Mouse (Mus musculus) midbrain, embryonic 11.5 days (tissue): ENCODE results near the gene Xlr5c. TPM values are rescaled to one million over a fixed set of nuclear protein-coding genes. Genes with fewer than 3 reads are reported as not detected.
"Not testable (repeated sequence)": the region's sequence is repeated elsewhere in the genome, so short reads cannot be mapped to it uniquely, and the experiment has no call there.

Source experiments
- ATAC-seq: fragments of 200-750 bp; cut with Nextera tagmentation; 2 replicates; pipeline ENCODE4 v1.8.0; 2017; ENCODE audit warnings: moderate TSS enrichment, moderate library complexity; ENCODE audit not compliant: low FRiP score
- DNase-seq: peaks from one replicate; pipeline ENCODE4 v3.0.0; 2015; ENCODE audit warnings: low spot score; ENCODE audit errors: missing footprints
- H3K27ac ChIP-seq: fragments of 300-500 bp; sonication (generic); 2 replicates; pipeline ENCODE4 v1.5.1; 2014; ENCODE audit warnings: low read depth, low read length
- H3K27me3 ChIP-seq: fragments of 300-500 bp; sonication (generic); 2 replicates; pipeline ENCODE4 v1.6.1; 2014; ENCODE audit warnings: mild to moderate bottlenecking, low read length, moderate library complexity, mixed read lengths; ENCODE audit not compliant: control insufficient read depth, insufficient read depth
- H3K36me3 ChIP-seq: fragments of 300-500 bp; sonication (generic); 2 replicates; pipeline ENCODE4 v1.6.1; 2014; ENCODE audit warnings: mild to moderate bottlenecking, low read length, moderate library complexity, mixed read lengths; ENCODE audit not compliant: control insufficient read depth, insufficient read depth
- H3K4me1 ChIP-seq: fragments of 300-500 bp; sonication (generic); 2 replicates; pipeline ENCODE4 v1.6.1; 2014; ENCODE audit warnings: low read length; ENCODE audit not compliant: control insufficient read depth, insufficient read depth
- H3K4me2 ChIP-seq: fragments of 300-500 bp; sonication (generic); 2 replicates; pipeline ENCODE4 v1.6.1; 2014; ENCODE audit warnings: mild to moderate bottlenecking, moderate library complexity
- H3K4me3 ChIP-seq: fragments of 300-500 bp; sonication (generic); 2 replicates; pipeline ENCODE4 v1.5.1; 2014; ENCODE audit warnings: low read depth, low read length
- H3K9ac ChIP-seq: fragments of 300-500 bp; sonication (generic); 2 replicates; pipeline ENCODE4 v1.6.1; 2014; ENCODE audit warnings: low read length
- H3K9me3 ChIP-seq: fragments of 300-500 bp; sonication (generic); 2 replicates; pipeline ENCODE4 v1.6.1; 2016; ENCODE audit warnings: low read length; ENCODE audit not compliant: control insufficient read depth
- WGBS: fragments of 180-500 bp; shearing (Covaris S2); extraction: QIAGEN DNeasy Blood & Tissue Kit; methylation state at CpG from one replicate; pipeline ENCODE4 v1.1.7; 2014; 5-methylcytosine and 5-hydroxymethylcytosine counted together
- polyA plus RNA-seq: library from polyadenylated mRNA; unstranded; fragments of >200 nt; fragmentation: Nextera tagmentation; extraction: Ambion mirVana; gene quantifications from 2 replicates; pipeline ENCODE4 v1.2.1, GENCODE M21; 2014

The Xlr5c gene
- not detected in 2 replicates for polyA plus RNA-seq

DNA sequence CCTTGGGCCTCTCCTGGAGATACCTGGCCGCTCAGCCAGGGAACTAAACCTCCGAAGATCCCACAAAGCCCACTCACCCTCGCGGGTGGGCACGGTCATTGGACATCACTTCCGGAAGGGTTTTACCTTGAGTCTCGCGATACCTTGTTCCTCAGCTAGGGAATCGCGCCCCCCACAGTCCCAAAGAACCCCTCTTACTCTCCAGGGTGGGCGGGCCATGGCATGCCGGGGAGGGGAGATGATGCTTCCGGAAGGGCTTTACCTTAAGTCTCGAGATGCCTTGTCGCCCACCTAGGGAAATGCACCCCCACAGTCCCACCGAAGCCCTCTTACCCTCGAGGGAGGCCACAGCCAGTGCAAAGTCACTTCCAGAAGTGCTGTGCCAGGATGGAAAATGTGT, at the start of gene Xlr5c, which contains the start of gene Xlr5a:
Gene Xlr5c (minus strand): TSS at position 101 of the 400 bp plus-strand sequence.
Gene Xlr5a (minus strand): TSS at position 101 of the 400 bp plus-strand sequence.
- not testable (repeated sequence) for H3K27me3 ChIP-seq, H3K9me3 ChIP-seq, H3K4me2 ChIP-seq, H3K4me3 ChIP-seq, DNase-seq, H3K36me3 ChIP-seq, H3K4me1 ChIP-seq, H3K9ac ChIP-seq, ATAC-seq, H3K27ac ChIP-seq
- 91% methylated on average over 11 of the region's 17 CpGs for WGBS

DNA sequence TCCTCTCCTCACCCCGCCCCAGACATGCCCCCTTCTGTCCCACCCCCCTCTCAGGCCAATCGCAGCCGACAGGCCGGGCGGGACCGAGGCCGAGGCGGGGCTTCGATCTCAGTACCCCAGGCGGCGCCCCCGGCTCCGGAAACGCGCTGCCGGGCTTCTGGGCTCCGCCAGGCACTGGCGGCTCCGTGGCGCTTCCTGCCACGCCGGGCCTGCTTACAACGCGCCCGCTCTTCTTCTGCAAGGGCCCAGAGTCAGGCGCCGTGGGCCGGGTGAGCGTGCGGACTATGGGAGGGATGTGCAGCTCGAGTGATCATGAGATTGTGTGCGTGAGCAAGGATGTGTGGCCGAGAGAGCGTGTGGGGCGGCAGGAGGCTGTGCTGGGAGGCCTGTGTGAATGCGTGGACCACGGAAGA, 49.7 kb upstream of the Xlr5c start, which contains the start of gene Zfp275:
Gene Zfp275 (plus strand): TSS at position 139 of the 413 bp plus-strand sequence.
- H3K27ac ChIP-seq, result no peak within 1 kb of the TSS
- DNase-seq, result peak; percentile 91
- ATAC-seq, result peak; percentile 94
- H3K9ac ChIP-seq, result peak within 1 kb of the TSS; percentile 75
- no peaks in the 10 kb centered on the region for H3K9me3 ChIP-seq
- H3K4me1 ChIP-seq, result no peaks in the 10 kb centered on the region
- WGBS, result 21% methylated on average over 37 of the region's 37 CpGs
- peak within 1 kb of the TSS; percentile 55 for H3K4me2 ChIP-seq
- peak within 1 kb of the TSS; percentile 54 for H3K4me3 ChIP-seq
- H3K36me3 ChIP-seq, result no peaks in the 10 kb centered on the region
- H3K27me3 ChIP-seq, result peaks cover 2% of the 10 kb centered on the region; the same call in 1 of the 2 replicates

DNA sequence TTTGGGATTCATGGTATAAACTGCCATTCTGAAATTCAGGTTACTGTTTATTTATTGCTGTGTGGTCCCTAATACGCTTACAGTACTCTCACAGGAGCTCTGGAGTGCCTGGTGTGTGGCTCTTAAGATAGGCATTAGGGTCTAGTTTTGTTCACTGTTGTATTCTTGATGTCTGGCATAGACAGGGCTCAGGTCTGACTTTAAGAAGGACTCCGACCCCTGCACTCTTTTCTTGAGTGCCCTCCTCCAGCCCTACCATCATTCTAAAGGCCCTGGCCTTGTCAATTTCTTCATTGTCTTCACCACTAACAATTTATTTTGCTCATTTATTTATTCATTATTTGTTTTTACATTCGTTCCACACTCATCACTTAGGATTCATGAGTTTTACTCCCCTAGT, 49.3 kb upstream of the Xlr5c start:
- Histone ChIP-seq H3K9me3 (no peaks in the 10 kb centered on the region), H3K4me1 (no peaks in the 10 kb centered on the region), H3K4me3 (peak overlapping the region; percentile 54), H3K4me2 (peak overlapping the region; percentile 55; the same call in 1 of the 2 replicates), H3K9ac (no peak overlapping the region), H3K36me3 (no peaks in the 10 kb centered on the region), H3K27ac (no peak overlapping the region), H3K27me3 (peaks cover 2% of the 10 kb centered on the region; the same call in 1 of the 2 replicates)
- DNase-seq (peak; percentile 84), ATAC-seq (peak; percentile 15; the same call in 1 of the 2 replicates)
- WGBS, result 38% methylated on average over 3 of the region's 3 CpGs

DNA sequence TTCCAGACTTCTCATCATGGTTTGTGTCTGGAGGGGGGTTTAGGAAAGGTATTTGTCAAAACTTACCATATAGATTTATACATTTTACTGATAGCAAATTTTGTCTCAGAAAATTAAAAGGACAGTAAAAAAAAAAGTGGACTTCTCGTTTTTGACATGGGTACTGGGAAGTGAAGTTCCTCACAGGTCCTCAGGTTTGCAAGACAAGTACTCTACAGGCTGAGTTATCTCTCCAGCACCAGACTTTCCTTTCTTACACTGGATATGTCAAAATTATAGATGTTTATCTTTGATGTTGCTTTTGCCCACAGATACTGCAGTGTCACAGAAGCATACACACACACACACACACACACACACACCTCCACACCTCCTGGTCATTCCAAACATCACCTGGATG, 48.7 kb upstream of the Xlr5c start:
- Histone ChIP-seq H3K27me3 (peaks cover 2% of the 10 kb centered on the region; the same call in 1 of the 2 replicates), H3K4me2 (no peak overlapping the region), H3K9ac (no peak overlapping the region), H3K9me3 (no peaks in the 10 kb centered on the region), H3K4me1 (no peaks in the 10 kb centered on the region), H3K36me3 (no peaks in the 10 kb centered on the region), H3K4me3 (no peak overlapping the region), H3K27ac (no peak overlapping the region)
- 79% methylated on average over 1 of the region's 1 CpGs for WGBS
- ATAC-seq (no peak), DNase-seq (no peak)

DNA sequence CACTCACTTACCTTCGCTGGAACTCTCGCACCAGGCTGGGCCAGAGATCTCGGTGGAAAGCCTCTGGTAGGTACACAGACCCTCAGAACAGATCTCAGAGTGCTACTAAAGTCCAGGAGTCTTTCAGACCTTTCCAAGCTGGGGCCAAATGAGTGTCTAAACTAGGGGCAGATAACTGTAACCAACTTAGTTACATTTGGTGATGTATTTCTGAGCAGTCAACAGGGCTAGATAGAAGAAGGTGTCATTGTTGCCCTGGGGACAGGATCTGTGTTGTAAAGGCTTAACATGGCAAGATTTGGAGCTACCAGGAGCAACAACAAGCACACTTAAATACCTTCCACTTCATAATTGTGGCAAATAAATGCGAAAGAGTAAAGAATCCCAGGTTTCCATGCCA, 44.0 kb upstream of the Xlr5c start, which contains the start of gene Gm45015:
Gene Gm45015 (minus strand): TSS at position 101 of the 400 bp plus-strand sequence.
- H3K4me3 ChIP-seq, result no peak within 1 kb of the TSS
- no peak within 1 kb of the TSS for H3K4me2 ChIP-seq
- no peak for ATAC-seq
- no peak for DNase-seq
- no peaks in the 10 kb centered on the region for H3K36me3 ChIP-seq
- H3K4me1 ChIP-seq, result no peaks in the 10 kb centered on the region
- no peak within 1 kb of the TSS for H3K9ac ChIP-seq
- whole genome bisulfite sequencing, result 83% methylated on average over 4 of the region's 4 CpGs
- H3K27ac ChIP-seq, result no peak within 1 kb of the TSS
- H3K27me3 ChIP-seq, result peaks cover under 1% of the 10 kb centered on the region; the same call in 1 of the 2 replicates
- H3K9me3 ChIP-seq, result no peaks in the 10 kb centered on the region

DNA sequence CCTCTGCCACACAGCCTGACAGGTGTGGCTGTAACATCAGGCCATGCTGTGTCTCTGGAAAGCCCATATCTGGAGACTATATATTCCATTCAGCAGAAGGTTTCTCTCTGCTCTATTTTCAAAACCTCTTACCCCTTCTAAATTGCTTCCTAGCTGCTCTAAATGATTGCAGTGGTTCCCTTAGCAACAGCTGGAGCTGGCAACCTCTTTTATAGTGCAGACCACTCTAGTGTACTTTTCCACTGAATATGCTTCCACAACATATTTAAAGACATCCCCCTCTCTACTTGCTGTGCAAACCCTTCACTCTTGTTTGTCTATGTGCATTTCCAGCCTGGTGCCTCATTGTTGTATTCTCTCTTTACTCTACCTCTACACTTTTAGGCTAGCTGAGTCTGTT, 40.8 kb upstream of the Xlr5c start:
- DNase-seq (no peak), ATAC-seq (no peak)
- H3K9ac ChIP-seq, result no peak overlapping the region
- no peaks in the 10 kb centered on the region for H3K4me1 ChIP-seq
- no peak overlapping the region for H3K4me3 ChIP-seq
- H3K27me3 ChIP-seq, result no peaks in the 10 kb centered on the region
- no peak overlapping the region for H3K4me2 ChIP-seq
- no peaks in the 10 kb centered on the region for H3K36me3 ChIP-seq
- no peak overlapping the region for H3K27ac ChIP-seq
- H3K9me3 ChIP-seq, result no peaks in the 10 kb centered on the region

DNA sequence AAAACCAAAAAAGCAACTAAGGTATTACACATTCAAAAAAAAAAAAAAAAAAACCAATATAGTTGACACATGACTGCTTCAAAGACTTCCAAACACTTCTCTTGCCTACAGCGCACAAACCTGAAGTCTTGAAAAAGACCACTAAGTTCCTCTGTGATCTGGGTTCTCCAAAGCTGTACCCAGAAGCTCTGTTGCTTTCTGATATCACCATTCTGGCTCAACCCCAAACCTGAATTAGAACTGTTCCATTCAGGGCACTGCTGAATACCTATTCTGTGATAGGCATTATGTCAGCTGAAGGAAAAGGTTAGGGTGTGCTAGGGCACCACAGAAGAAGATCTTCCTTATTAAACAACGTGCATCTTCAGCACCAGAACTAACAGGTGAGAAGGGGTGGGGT, 34.4 kb upstream of the Xlr5c start:
- H3K4me1 ChIP-seq, result no peaks in the 10 kb centered on the region
- DNase-seq (no peak), ATAC-seq (no peak)
- H3K9me3 ChIP-seq, result no peaks in the 10 kb centered on the region
- H3K9ac ChIP-seq, result no peak overlapping the region
- H3K27me3 ChIP-seq, result no peaks in the 10 kb centered on the region
- no peaks in the 10 kb centered on the region for H3K36me3 ChIP-seq
- H3K27ac ChIP-seq, result no peak overlapping the region
- 65% methylated on average over 2 of the region's 2 CpGs for WGBS
- H3K4me2 ChIP-seq, result no peak overlapping the region
- H3K4me3 ChIP-seq, result no peak overlapping the region

DNA sequence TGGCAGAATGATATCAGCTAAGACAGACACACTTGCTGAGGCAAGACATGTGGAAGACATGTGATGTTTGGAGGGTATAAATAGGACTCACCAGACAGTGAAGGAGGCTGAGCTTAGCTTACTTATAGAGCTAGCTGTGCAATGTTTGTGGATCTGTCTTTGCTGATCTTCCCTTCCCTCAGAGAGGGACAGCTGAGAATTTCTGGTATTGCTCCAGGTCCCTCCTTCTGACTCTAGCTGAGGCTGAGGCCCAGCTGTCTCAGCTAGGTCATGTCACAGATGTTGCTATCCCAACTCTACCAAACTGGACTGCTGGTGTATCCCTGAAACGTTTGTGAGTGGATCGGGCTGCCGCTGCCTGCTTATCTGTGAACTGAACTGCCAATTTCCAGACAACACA, 28.3 kb upstream of the Xlr5c start:
- no peak overlapping the region for H3K4me3 ChIP-seq
- no peak overlapping the region for H3K27ac ChIP-seq
- no peak overlapping the region for H3K4me2 ChIP-seq
- H3K4me1 ChIP-seq, result no peaks in the 10 kb centered on the region
- H3K9ac ChIP-seq, result no peak overlapping the region
- H3K36me3 ChIP-seq, result no peaks in the 10 kb centered on the region
- no peaks in the 10 kb centered on the region for H3K27me3 ChIP-seq
- DNase-seq, result no peak
- 86% methylated on average over 3 of the region's 3 CpGs for whole genome bisulfite sequencing
- no peak for ATAC-seq
- no peaks in the 10 kb centered on the region for H3K9me3 ChIP-seq

DNA sequence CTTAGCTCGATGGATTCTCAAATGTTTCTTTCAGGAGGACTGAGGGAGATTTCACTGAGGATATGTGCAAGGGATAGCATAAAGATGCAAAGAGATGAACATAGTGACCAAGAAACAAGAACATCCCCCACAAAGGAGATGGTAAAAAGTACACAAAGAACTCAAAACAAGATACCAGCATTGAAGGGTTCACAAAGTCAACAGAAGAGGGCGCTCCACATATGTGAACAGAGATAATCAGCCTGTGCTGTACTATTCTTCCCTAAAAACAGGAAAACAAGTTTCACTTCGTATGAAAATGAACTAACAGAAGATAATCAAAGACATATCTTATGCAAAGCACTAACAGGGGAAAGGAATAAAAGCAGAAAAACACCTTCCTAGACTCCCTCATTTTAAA, 19.7 kb upstream of the Xlr5c start:
- no peak overlapping the region for H3K27ac ChIP-seq
- no peak for DNase-seq

More for the DNA sequence above, 19.7 kb upstream of the Xlr5c start:
- no peaks in the 10 kb centered on the region for H3K27me3 ChIP-seq
- H3K4me3 ChIP-seq, result no peak overlapping the region
- no peaks in the 10 kb centered on the region for H3K4me1 ChIP-seq
- no peaks in the 10 kb centered on the region for H3K36me3 ChIP-seq
- 47% methylated on average over 3 of the region's 3 CpGs for WGBS
- no peak for ATAC-seq
- no peak overlapping the region for H3K4me2 ChIP-seq
- no peaks in the 10 kb centered on the region for H3K9me3 ChIP-seq
- H3K9ac ChIP-seq, result no peak overlapping the region
